Mouse (Mus musculus) B cell, adult (primary cell): ENCODE data around the gene Slc48a1. TPM values are rescaled to one million over a fixed set of nuclear protein-coding genes. Genes with fewer than 3 reads are reported as not detected.

ENCODE experiments used
- total RNA-seq: library from RNA; stranded (reverse); gene quantifications from 4 replicates; pipeline ENCODE4 v1.2.4, GENCODE M21; 2023; ENCODE audit not compliant: inconsistent age

Gene Slc48a1
- 20.5 to 24.5 TPM (median 21.4 TPM) in 4 replicates for total RNA-seq

GRCm38 (mm10) chr15:97778311-97779098, at the start of gene Slc48a1:
Gene Slc48a1, plus strand, starts transcription at chr15:97778520.

GRCm38 (mm10) chr15:97731111-97731510, 47.2 kb upstream of the Slc48a1 start, which contains the start of gene Endou:
Gene Endou, minus strand, starts transcription at chr15:97731339.

GRCm38 (mm10) chr15:97767280-97768186, 10.8 kb upstream of the Slc48a1 start, which contains the start of gene Rapgef3:
Gene Rapgef3, minus strand, starts transcription at chr15:97767972.

Other genes with a start within 250 kb of the Slc48a1 start
- 14.6 to 19.1 TPM (median 16.5 TPM) in 4 replicates for gene Rpap3, start 72.7 kb upstream of the Slc48a1 start, total RNA-seq
- gene Endou, start 47.2 kb upstream of the Slc48a1 start, total RNA-seq: 5.3 to 6.8 TPM (median 6.7 TPM) in 4 replicates
- 2.9 to 8.3 TPM (median 7.4 TPM) in 4 replicates for gene Rapgef3, start 10.5 kb upstream of the Slc48a1 start, total RNA-seq
- 128 to 144 TPM (median 132 TPM) in 4 replicates for gene Hdac7, start 66.0 kb downstream of the Slc48a1 start, total RNA-seq
- 0.48 to 0.96 TPM (median 0.72 TPM) in 4 replicates for gene Vdr, start 132.1 kb downstream of the Slc48a1 start, total RNA-seq
- gene Tmem106c, start 185.7 kb downstream of the Slc48a1 start, total RNA-seq: 14.7 to 23.0 TPM (median 20.4 TPM) in 4 replicates
- gene Col2a1, start 226.2 kb downstream of the Slc48a1 start, total RNA-seq: 0.39 to 0.48 TPM in 2 of 4 replicates, not detected in the others